Mouse (Mus musculus) cerebellum, adult 11-12 months (tissue): ENCODE data around the gene Pappa.

Source experiments
- DNase-seq: peaks from one replicate; pipeline ENCODE4 v3.0.0; 2022

Pappa gene

DNA sequence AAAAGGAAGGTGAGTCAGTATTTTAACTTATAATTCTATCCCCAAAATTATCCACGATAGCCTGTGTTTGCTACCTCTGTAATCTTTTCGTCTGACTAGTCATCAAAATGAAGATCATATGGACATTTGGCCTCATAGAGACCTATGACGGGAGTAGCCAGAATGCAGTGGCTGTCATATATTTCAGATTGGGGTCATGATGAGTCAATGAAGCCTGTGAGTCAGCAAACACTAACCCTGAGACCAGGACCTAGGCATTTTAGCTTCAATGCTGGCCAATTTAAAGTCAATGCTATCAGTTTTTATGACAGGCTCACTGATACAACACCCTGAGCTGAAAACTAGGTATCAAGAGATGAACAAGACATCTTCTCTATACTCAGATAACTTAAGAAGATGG is 50.5 kb downstream of the Pappa start:
- no peak for DNase-seq

DNA sequence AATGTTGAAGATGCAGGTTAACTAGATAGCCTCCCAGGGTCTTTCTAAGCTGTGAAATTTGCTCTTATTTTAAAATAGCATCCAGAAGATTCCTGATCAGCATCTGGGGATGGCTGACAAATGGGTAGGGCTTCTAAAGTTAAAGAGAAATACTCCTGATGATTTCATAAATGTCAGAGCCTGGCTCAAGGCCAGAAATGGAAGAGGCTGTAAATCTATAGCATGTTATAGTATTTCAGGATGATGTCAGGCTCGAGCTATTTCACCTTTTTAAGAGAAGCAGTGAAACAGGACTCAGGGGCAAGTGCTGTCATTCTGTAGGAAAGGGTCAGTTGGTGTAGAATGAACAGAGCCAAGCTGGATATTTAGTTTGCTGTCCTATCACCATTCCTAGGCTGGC is 54.2 kb downstream of the Pappa start:
- no peak for DNase-seq

DNA sequence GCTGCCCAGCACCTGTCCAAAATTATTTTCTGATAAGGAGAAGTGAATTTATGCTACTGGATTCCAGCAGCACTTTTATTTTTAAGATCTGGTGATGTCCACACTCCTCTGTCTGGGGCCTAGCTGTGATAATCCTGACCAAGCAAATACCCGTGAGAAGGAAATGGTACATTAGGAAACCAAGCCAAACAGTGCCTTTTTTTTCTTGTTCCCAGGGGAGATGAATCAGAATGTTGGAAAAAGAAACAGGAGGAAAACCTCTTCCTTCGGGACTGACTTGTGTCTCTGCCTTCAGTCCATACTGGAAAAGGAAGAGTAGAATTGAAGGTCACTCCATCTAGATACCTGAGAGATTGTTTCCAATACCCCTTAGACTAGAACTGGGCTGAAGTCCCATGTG is 63.3 kb downstream of the Pappa start:
- DNase-seq = no peak

DNA sequence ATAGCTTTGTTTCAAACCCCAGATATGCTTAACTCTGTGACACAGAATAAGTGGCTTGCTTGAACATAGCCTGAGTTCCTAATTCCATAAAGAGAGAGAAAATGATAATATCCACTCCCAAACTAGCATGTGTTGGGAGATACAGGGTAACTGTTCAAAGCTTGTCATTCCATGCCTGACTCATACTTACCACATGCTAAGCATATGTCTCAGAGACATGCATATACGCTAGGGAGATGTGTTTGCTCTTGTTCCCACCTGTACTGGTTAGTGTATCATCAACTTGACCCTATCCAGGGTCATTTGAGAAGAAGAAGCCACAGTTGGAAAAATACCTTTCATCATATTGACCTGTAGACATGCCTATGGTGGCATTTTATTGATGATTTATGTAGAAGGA is 63.7 kb downstream of the Pappa start:
- no peak for DNase-seq

DNA sequence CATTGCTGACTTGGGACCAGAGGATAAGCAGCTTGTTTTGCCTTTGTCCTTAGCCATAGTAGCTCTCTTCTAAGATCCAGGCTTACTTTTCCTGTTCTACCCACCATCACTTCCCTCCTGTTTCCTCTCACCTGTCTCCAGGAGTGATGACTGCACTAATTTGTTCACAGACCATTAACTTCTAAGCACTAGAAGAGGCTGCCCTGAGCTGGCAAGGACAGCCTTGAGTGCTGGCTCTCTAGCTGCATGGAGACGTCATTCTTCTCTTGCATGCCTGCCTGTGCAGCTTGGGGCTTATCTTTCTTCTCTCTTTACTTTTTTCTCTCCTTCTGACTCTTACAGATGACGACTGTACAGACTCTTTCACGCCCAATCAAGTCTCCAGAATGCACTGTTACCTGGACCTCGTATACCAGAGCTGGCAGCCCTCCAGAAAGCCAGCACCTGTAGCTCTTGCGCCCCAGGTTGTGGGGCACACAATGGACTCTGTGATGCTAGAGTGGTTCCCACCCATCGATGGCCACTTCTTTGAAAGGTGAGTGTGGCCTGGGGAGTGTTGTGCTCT is 65.0 kb downstream of the Pappa start:
- no peak for DNase-seq

DNA sequence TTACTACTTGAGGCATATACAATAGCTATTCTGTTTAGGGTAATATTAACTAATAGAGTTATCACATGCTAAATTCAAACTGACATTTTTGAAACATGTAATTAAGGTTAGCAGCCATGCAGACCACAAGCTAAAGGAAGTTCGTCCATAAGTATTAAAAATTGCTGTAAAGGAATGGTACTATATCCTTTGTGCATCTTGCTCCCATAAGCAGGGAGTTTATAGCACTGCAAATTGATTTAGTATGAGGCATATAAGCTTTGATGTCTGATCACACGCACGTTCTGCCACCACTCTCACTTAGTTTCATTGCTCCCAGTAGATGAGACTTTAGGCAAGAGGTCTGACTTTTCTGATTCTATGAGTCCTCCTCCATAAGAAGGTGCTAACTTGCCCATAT is 68.8 kb downstream of the Pappa start:
- DNase-seq = no peak

DNA sequence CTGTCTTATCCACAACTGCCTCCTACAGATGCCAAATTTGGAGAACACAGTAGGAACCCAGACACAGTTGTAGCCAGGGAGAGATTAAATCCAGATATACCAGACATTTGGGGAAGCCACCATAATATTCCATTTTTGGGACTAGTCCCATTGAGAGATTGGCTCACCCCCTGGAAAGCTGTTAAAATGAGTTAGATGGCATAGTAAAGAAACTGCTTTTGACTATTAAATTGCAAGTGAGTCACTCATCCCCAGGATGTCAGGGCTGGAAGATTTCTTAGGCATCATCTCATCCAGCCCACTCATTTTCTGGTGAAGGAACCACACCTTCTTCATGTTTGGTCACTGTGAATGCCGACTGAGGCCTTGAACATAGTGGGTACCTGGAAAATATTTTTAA is 72.0 kb downstream of the Pappa start:
- no peak for DNase-seq

DNA sequence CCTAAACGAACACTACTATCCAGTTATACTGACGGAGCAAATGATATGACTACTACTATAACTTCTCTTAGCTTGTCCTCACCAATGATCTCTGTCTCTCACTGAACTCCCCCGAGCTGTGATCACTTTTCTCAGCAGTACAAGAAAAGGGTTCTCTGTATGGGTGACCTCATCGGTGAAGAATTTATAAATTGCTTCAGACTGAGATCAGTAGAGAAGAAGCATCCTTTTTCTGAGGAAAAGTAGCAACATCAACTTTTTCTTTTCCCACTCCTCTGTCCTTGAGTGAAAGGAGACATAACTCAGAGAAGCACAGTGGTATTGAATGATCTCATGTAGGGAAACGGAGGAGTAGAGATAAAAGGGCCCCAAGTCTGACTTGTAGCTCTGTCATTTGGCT is 79.7 kb downstream of the Pappa start:
- no peak for DNase-seq

DNA sequence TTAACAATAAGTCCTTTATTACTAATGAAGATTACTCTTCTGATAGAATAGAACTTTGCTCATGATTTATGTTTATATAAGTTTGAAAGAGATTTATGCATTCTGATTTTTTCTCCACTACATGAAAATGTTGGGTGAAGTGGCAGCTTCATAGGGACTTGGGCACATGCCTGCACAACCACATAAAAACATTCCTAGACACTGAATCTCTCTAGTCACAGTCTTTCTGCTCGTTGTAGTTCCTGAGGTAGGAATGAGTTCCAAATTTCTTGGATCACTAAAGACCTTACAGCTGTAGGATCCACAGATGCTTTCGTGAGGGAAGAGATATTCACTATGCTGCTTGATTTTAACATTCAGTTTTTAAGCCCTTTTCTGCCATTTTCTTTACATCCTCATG is 81.5 kb downstream of the Pappa start:
- no peak for DNase-seq

DNA sequence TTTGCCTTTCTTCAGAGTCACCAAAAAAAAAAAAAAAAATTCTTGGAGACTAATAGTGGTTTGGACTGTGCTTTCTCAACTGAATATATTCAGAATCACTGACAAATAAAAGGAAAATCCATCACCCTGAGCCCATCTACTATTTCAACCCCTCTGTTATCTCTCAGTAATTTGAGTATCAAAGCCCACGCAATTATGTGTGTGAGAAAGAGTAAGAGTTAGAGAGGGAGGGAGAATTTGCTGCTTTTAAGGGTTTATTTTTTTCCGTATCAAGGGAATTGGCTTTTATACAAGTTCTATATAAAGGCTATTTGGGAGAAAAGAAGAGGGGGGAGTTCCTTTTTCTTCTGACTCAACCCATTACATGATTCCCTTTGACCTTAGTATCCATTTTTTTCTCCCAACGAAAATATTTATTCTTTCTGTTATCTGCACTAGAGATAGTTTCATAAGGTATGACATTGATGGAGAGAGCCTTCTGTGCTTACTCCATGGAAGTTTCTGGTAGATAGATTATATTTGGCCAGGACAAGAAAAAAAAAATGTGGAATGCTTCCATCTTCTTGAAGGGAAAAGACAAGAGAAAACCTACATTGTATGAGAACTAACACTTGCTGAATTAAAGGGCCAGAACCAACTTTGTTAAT is 85.5 kb downstream of the Pappa start:
- DNase-seq = no peak

DNA sequence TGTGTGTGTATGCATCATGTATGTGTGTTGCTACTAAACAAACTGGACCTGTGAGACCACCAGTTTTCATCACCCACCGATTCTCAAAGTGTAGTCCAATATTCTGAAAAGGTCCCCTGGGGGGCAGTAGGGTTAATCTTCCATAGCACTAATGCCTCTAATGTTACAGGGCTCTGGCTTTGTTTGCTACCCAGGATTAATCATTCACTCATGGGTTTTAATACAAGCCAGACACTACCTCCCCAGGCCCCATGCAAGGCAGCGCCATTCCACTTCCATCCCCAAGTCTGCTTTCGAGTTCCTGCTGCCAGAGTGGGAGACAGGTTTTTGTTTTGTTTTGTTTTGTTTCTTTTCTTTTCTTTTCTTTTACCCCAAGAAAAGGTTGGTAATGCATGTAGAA is 92.7 kb downstream of the Pappa start:
- no peak for DNase-seq

DNA sequence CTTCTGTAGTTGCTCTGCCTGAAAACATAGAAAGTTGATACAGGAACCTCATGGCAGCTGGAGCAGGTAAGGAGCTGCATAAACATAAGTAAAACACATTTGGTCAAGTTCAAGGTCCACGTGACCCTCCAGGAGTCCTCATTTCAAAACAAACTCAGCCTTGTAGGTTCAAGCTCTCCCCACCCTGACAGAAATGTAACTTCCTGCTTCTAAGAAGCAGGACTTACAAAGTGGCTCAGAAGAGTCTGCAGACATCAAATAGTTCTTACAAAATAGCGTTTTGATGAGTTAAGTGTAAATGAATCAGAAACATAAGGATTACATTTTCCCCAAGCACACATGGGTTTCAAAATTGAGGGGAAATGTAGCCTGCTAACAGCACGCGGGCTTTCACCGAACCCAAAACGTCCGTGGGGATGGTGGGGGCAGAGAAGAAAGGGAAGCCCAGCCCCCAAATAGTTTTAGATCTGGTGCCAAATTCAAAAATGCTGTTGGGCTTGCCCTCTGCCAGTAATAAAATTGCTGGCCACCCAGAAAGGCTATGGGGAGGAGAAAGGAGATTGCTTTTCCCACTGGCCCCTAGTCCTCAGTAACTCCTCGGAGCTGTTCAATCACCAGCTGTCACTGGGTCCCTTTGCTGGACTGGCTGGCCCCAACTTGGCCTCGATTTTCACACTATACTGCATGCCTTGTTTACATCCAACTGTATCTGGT is 93.8 kb downstream of the Pappa start:
- DNase-seq = no peak

DNA sequence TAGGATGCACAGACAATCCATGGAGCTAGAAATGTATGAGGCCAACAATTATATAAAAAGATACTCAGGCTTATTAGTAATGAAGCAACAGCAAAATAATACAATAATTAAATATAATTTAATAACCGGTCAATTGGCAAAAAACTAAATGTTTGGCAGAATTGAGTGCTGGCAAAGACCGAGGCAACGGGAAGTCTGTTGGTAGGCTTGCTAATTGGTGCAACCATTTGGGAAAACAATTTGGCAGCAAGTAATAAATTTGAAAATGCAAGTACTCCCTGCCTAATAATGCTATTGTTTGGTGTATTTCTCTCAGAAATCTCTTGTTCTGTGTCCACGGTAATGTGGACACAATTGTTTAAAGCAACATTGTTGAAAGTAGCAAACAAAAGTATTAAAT is 99.9 kb downstream of the Pappa start:
- DNase-seq = no peak

DNA sequence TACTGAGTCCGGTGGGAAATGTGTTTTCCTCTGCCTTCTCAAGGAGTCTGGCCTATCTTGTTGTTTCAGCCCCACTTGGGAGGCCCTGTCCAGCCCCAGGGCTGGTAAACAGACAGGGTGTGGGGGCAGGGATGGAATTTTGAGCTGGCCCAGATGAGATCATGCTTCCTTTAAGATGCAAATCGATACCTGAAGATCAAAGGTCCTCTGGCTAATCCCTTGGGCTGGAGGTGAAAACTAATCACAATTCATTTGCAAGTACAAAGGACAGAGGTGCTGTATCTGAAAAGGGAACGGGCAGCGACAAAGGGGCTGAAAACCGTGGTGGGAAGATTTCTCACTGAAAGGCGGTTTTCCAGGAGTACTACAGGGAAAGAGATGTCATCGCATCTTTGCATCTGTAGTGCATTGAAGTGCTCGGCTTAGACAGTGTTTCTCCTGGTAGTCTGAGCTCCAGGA is 114.6 kb downstream of the Pappa start:
- no peak for DNase-seq

DNA sequence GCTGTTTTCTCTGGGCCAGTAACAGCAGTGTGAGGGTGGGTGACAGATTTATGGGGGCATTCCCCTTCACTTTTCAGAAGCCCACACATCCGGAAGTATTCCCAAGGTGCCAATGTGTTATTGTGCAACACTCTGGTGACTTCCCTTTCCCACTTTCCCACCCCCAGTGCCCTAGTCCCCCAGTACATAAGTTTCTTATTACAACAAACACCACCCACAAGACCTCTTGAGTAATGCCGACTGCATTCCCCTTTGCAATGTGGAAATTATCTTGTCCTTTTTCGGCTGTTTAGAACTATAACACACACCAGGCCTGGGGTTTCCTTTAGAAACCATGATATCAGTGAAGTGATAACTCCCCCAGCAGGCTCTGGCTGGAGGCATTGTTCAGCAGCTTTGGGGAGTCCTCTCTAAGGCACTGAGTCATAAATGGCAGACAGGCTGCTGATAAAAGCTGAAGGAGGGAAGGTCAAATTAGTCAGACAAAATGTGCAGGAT is 118.5 kb downstream of the Pappa start:
- DNase-seq = no peak

DNA sequence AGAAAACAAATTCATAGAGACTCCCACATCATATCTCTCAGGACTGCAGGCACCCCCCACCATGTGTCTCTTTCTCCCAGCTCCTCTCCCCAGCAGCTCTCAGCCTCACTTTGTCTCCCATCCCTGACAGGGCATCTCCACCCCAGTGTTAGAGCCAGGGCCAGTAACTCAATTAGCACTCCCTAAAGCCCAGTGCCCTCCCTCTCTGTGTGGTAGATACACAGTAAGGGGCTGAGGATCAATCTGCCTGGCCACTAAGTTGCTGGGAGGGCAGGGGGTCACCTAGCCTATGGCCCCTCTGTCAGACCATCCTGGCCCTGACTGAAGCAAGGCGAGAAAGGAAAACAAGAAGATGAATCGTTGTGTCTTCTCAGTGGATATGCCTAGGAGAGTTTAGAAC is 119.3 kb downstream of the Pappa start:
- DNase-seq = no peak

DNA sequence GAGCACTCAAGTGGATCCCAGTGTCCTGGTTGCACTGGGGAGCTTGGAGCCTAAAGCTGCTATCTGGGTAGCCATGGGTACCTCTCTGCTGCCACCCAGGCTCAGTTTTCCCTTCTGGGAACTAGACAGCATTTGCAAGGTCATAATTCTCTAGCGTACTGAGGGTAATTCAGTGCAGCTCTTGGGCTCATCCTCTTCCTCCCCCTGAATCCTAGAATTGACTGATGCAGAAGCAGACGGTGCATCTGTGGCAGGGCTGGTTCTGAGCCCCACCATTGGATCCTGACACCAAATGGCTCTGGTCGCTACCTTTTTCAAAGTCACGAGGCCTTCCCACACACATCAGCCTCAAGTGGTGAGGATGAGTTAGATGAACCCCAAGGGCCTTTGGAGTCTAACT is 121.0 kb downstream of the Pappa start:
- no peak for DNase-seq

DNA sequence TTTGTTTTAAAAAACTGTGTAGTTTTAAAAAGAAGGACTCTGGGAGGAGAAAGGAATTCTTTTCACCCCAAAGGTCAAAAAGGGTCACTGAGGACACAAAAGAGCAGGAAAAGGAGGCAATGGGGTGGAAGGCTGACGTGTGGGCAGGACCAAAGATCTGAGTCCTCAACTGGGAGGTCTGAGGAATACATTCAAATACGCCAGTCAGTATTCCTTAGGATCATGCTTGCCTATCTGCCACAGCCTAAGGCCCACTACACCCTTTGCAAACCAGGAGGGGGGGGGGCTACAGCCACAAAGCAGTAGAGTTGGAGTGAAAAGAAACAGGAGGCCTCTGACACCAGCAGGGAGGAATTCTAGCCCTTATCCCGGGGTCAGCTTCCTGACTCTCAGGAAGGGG is 121.5 kb downstream of the Pappa start:
- DNase-seq = no peak

DNA sequence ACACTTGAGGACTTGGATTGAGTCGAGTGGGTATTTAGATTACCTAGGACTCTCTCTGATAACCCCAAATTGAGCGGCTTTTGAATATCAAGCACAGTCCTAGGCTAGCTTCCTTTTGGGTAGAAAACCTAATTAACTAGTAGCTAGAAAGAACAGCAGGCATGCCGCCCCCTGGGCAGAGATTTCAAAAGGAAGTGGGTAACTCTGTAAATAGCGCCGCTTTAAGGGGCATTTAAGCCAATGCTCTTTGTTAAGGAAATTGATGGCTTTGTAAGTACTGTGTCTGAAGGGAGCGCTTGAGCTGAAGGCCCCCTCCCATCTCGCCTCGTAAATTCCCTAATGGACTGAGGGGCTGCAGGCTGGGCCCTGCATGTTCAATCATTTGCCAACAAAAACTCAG is 128.2 kb downstream of the Pappa start:
- DNase-seq = no peak

DNA sequence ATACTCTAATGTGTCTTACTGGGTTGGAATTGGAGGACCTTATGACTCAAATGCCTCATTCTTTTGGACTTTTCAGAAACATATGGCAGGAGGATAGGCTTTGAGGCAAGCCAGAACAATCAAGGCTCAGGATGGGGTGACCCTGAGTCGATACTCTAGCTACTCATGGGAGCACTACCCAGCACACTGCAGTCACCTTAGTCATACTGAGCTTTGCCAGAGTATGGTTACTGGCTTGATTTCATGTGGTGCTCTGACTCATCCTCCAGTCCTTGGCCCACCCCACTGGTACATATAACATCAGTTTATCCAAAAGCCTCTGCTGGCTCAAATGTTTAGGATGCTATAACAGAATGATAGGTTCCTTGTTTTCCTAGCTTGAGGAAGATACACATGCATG is 130.1 kb downstream of the Pappa start:
- DNase-seq = no peak

DNA sequence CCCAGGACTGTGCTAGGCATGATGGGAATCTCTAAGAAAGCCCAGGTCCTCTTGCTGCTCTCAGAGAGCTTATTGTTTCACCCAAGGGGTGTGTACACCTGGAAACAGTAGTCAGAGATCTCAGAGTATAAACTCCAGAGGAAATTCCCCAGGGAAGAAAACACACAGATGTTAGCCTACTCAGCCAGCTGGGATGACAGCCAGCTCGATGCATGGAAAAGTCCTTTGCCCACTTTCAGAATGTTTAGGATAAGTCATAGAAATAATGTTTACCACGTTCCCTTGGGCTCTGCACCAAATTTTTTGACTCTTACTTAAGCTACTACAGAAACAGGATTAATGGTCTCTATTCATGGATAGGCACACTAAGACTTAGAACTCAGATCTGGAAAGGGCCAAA is 143.1 kb downstream of the Pappa start:
- no peak for DNase-seq

DNA sequence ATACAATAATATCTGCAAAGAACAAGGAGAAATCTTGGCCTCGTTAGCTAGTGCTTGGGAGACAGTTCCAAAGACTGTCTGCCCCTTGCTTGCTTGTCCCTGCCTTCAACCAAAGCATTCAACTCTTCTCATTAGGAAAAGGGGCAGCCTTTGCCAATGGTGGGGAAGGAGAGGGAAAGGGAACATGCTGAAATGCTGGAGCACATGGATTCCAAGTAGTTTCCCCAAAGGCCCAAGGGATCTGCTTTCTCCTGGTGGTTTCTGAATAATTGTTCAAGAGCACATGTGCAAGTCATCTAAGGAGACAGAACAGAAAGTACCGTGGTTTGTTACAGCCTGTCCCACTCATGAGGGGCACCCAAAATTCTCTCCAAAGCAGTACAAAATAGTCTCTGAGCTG is 146.0 kb downstream of the Pappa start:
- DNase-seq = no peak

DNA sequence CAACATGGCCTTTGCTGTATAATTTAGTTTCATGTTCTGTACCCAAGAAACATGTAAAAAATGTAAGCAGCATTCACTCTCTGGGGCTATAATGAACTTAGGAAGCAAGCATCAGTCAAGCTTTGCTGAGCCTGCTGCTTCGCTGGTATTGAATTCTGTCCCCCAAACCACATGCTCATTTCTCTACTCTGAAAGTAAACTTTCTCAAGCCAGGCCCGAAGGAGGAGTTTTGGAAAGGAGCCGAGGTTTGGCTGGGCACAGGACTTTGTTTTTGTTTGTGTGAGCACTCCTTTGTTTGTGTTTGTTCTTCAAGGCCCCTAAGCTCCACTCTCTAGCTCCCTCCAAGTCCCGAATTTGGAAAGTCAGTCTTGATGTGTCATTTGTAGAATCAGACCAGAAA is 148.3 kb downstream of the Pappa start:
- DNase-seq = no peak

DNA sequence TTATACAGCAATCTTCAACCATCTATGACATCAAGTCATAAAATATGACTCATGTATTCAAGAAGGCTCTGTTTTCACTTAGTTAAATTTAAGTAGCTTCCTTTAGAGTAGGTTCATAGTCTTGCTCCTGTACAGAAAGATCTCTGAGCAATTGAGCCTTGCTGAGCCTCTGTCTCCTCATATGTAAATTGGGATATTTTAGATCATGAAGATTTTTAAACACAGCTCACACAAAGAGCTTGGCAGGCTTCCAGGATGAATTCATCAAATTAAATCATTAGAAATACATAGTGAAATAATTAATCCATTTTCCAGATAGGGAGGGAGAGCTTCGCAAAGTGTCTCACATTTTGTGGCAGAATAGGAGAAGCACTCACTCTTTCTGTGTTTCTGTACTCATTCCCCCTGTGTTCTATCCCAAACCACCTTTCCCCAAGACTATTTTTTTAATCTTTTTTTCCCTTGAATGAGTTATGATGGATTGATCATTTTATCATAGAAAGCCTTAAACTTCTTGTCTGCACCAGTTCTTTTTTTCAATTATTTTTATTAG is 149.4 kb downstream of the Pappa start:
- no peak for DNase-seq
